Mouse (Mus musculus): Measurements from ENCODE around the gene Kcmf1.

- TF ChIP-seq MYOD1 (IDR thresholded peaks at IDR 0.05; ENCODE audit: control insufficient read depth, insufficient read length, low read depth) (no peak), CTCF (IDR thresholded peaks at IDR 0.05; ENCODE audit: control insufficient read depth, insufficient read depth, insufficient read length) (no peak), FOSL1 (IDR thresholded peaks at IDR 0.05; ENCODE audit: insufficient read depth, low read length, poor library complexity, severe bottlenecking) (no peak)
These were observed 62.0 kb downstream of the Kcmf1 start for GRCm38 (mm10) chr6:72837756-72838155.
